Mouse (Mus musculus) olfactory bulb, adult 2 months (tissue): ENCODE results near the gene Thsd4.

Source experiments
- CTCF ChIP-seq: fragments of 200-500 bp; IDR thresholded peaks from 2 replicates; pipeline ENCODE4 v1.5.1; 2012; ENCODE audit warnings: low read depth, mild to moderate bottlenecking, low read length, moderate library complexity; ENCODE audit not compliant: insufficient read depth
- POLR2A ChIP-seq: fragments of 200-500 bp; IDR thresholded peaks from 2 replicates; pipeline ENCODE4 v1.6.1; 2012; ENCODE audit warnings: mild to moderate bottlenecking, low read depth, low read length, moderate library complexity; ENCODE audit not compliant: insufficient read depth

GRCm38 (mm10) chr9:60160855-60161254 is 361.0 kb downstream of the Thsd4 start:
- TF ChIP-seq POLR2A (no peak), CTCF (no peak)
